Mouse (Mus musculus) neural tube, embryonic 14.5 days (tissue): ENCODE data around the gene C2cd5. TPM values are rescaled to one million over a fixed set of nuclear protein-coding genes. Genes with fewer than 3 reads are reported as not detected.

Experiments
- ATAC-seq: fragments of 200-750 bp; cut with Nextera tagmentation; 2 replicates; pipeline ENCODE4 v1.8.0; 2017; ENCODE audit warnings: low read depth, mild to moderate bottlenecking, moderate TSS enrichment, moderate library complexity
- H3K27ac ChIP-seq: fragments of 300-500 bp; sonication (generic); 2 replicates; pipeline ENCODE4 v1.5.1; 2014; ENCODE audit warnings: low read depth, mild to moderate bottlenecking, control low read depth, low read length, moderate library complexity, mixed read lengths
- H3K27me3 ChIP-seq: fragments of 300-500 bp; sonication (generic); 2 replicates; pipeline ENCODE4 v1.6.1; 2014; ENCODE audit warnings: low read length; ENCODE audit not compliant: control insufficient read depth, insufficient read depth
- H3K36me3 ChIP-seq: fragments of 300-500 bp; sonication (generic); 2 replicates; pipeline ENCODE4 v1.6.1; 2014; ENCODE audit warnings: low read length, mixed read lengths; ENCODE audit not compliant: control insufficient read depth, insufficient read depth
- H3K4me1 ChIP-seq: fragments of 300-500 bp; sonication (generic); 2 replicates; pipeline ENCODE4 v1.6.1; 2014; ENCODE audit warnings: low read length; ENCODE audit not compliant: control insufficient read depth, insufficient read depth
- H3K4me2 ChIP-seq: fragments of 300-500 bp; sonication (generic); 2 replicates; pipeline ENCODE4 v1.6.1; 2014; ENCODE audit warnings: mild to moderate bottlenecking, low read depth, low read length, control low read depth
- H3K4me3 ChIP-seq: fragments of 300-500 bp; sonication (generic); 2 replicates; pipeline ENCODE4 v1.5.1; 2014; ENCODE audit warnings: low read depth, low read length, control low read depth, mixed read lengths
- H3K9ac ChIP-seq: fragments of 300-500 bp; sonication (generic); replicated peaks from 2 replicates; pipeline ENCODE4 v1.6.1; 2014; ENCODE audit warnings: low read depth, mild to moderate bottlenecking, control low read depth, low read length, mixed read lengths
- H3K9me3 ChIP-seq: fragments of 300-500 bp; sonication (generic); 2 replicates; pipeline ENCODE4 v1.6.1; 2016; ENCODE audit warnings: low read length; ENCODE audit not compliant: control insufficient read depth
- WGBS: fragments of 180-500 bp; shearing (Covaris S2); extraction: QIAGEN DNeasy Blood & Tissue Kit; methylation state at CpG from one replicate; pipeline ENCODE4 v1.1.7; 2014; 5-methylcytosine and 5-hydroxymethylcytosine counted together
- polyA plus RNA-seq: library from polyadenylated mRNA; unstranded; fragments of >200 nt; fragmentation: Nextera tagmentation; extraction: Ambion mirVana; gene quantifications from 2 replicates; pipeline ENCODE4 v1.2.1, GENCODE M21; 2014

C2cd5 gene
- polyA plus RNA-seq, 1 experiment from 2014 or later = 60.7 TPM

DNA sequence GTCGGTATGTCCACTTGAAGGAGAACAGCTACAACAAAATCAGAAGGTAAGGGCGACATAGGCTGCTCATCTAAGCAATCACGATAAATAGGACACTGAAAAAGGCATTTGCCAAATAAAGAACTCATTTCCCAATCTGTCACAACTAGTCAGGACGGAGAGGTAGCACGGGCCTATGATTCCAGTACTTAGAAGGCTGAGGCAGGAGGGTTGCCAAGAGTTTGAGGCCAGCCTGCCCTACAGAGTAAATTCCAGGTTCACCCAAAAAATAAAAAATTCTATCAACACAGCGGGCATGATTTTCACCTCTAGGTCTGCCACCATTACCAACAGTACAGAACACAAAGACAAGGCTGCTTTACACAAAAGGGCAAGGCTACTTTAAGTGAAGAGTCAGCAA, 8.9 kb downstream of the C2cd5 start:
- Histone ChIP-seq H3K27ac (no peak overlapping the region), H3K9ac (no peak overlapping the region), H3K4me2 (no peak overlapping the region), H3K4me1 (no peaks in the 10 kb centered on the region), H3K4me3 (no peak overlapping the region), H3K36me3 (peaks cover 28% of the 10 kb centered on the region), H3K27me3 (no peaks in the 10 kb centered on the region), H3K9me3 (no peaks in the 10 kb centered on the region)
- 94% methylated on average over 6 of the region's 6 CpGs for WGBS
- ATAC-seq = no peak

DNA sequence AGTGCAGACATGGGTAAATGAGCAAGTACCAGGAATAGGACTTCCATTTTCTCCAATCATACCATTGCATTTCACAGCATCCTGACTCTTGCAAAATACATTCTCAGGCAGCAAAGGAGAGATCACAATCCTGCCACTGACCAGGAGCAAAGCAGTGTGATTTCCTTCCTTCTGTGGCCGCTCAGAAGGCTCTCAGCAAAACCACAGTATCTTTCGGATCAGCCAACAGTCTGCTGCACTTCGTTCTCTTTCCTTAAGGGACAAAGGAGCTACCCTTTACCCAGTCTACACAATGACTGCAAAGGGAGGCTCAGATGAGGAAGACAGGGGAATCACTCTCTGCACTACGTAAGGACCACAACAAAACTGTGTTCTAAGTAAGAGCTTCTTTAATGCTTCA, 12.6 kb downstream of the C2cd5 start:
- WGBS = 95% methylated on average over 4 of the region's 4 CpGs

DNA sequence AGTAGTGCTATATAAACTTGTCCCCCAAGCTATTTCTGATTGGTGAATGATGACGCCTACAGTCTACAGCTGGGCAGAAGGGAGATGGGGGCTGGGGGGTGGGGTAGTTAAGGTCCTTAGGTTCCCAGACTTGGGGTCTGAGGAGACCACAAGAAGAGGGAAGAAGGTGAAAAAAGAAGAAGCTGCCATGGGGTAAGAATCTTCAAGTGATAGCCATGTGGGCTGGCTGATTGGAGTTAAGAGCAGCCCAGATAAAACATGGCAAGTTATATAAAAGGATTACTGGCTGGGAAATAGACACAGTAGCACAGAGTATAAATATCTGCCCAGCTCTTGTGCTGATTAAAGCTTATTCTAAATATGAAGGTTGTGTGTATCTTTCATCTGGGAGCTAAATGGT, 14.0 kb downstream of the C2cd5 start:
- H3K4me1 ChIP-seq = no peaks in the 10 kb centered on the region
- no peak overlapping the region for H3K4me3 ChIP-seq
- 97% methylated on average over 1 of the region's 1 CpGs for WGBS
- H3K9me3 ChIP-seq = no peaks in the 10 kb centered on the region
- no peak overlapping the region for H3K27ac ChIP-seq
- peaks cover 53% of the 10 kb centered on the region for H3K36me3 ChIP-seq
- no peak overlapping the region for H3K9ac ChIP-seq
- H3K4me2 ChIP-seq = no peak overlapping the region
- no peaks in the 10 kb centered on the region for H3K27me3 ChIP-seq
- no peak for ATAC-seq

More for the DNA sequence above, 12.6 kb downstream of the C2cd5 start:
- H3K36me3 ChIP-seq = peaks cover 54% of the 10 kb centered on the region
- no peak overlapping the region for H3K4me3 ChIP-seq
- H3K9ac ChIP-seq = no peak overlapping the region
- no peak overlapping the region for H3K27ac ChIP-seq
- H3K4me1 ChIP-seq = no peaks in the 10 kb centered on the region
- no peaks in the 10 kb centered on the region for H3K9me3 ChIP-seq
- no peak for ATAC-seq
- H3K27me3 ChIP-seq = no peaks in the 10 kb centered on the region
- H3K4me2 ChIP-seq = no peak overlapping the region

DNA sequence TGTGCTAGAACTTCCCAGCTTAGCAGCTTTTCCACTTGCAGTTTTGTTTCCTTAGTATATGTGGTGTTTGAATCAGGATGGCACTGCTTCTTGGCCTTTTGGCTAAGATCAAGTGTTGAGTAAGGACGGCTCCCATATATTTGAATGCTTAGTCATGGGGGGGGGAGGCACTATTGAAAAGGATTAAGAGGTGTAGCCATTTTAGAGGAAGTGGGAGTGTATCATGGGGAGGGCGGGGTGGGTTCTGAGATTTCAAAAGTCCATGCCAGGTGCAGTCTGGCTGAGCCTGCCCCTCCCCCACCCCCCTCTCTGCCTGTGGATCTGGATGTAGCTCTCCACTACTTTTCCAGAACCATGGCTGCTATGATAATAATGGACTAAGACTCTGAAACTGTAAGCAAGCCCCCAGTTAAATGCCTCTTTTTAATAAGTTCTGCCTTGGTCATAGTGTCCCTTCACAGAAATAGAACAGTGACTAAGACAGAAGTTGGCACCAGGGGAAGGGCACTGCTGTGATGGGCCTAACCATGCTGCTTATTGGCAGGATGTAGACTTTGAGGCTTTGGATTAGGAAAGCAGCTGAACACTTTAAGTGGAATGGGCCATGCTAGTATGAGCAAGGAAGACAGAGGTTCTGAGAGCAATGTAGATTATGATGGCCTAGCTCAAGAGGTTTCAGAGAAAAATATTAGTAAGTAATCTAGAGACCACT, 15.5 kb downstream of the C2cd5 start:
- no peak overlapping the region for H3K27ac ChIP-seq
- H3K4me3 ChIP-seq = no peak overlapping the region
- no peaks in the 10 kb centered on the region for H3K9me3 ChIP-seq
- WGBS = 92% methylated on average over 2 of the region's 2 CpGs
- H3K27me3 ChIP-seq = no peaks in the 10 kb centered on the region
- H3K4me1 ChIP-seq = no peaks in the 10 kb centered on the region
- peaks cover 42% of the 10 kb centered on the region for H3K36me3 ChIP-seq
- no peak overlapping the region for H3K9ac ChIP-seq
- no peak overlapping the region for H3K4me2 ChIP-seq
- ATAC-seq = no peak

DNA sequence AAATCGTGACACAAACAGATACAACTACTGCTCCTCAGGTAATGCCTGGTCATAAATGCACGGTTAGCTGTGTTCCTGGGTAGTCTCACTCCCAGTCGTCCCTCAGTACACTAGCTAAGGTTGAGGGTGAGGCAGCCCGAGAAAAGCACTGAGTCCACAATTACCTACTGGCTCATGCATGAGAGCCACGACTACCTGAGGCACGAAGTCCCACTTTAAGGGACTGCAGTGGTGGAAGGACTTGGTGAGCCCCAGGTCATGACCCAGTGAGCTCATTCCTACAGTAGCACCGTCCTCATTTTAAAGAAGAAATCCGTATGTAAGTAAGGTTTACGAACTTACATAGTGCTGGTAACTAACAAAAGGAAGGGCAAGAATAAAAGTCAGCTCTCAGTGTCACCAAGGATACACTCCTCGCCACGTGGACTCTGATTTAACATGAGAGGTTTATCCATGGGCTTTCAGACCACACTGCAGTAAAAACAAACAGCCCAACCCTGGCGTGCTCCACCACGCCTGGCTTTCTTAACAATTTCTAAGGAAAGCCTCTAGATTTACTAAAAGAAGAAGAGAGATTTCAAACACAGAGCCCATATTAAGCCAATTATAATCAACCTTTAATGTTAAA, 18.3 kb downstream of the C2cd5 start:
- no peak overlapping the region for H3K4me2 ChIP-seq
- no peak overlapping the region for H3K9ac ChIP-seq
- no peak overlapping the region for H3K27ac ChIP-seq
- no peaks in the 10 kb centered on the region for H3K4me1 ChIP-seq
- no peak for ATAC-seq
- no peak overlapping the region for H3K4me3 ChIP-seq
- H3K9me3 ChIP-seq = no peaks in the 10 kb centered on the region
- WGBS = 85% methylated on average over 13 of the region's 13 CpGs
- peaks cover 56% of the 10 kb centered on the region for H3K36me3 ChIP-seq
- no peaks in the 10 kb centered on the region for H3K27me3 ChIP-seq

DNA sequence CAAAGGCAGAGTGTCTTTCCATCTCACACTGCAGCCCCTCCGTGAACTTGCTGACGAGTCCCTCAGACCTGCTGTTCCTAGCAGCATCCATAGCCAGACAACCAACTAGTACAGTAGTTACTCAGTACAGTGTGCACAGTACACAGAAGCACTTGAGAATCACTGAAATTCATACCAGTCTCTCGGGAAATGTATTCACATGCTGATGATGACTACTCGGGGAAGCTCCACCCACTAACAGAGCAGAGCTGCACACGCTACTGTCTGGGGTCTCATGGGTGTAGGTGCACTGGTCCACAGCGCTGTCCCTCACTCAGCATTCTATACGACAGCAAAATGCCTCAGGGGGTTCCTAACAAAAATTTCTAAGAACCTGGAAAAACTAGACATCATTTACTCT, 19.2 kb downstream of the C2cd5 start:
- Histone ChIP-seq H3K9ac (no peak overlapping the region), H3K4me2 (no peak overlapping the region), H3K4me3 (no peak overlapping the region), H3K9me3 (no peaks in the 10 kb centered on the region), H3K4me1 (no peaks in the 10 kb centered on the region), H3K36me3 (peaks cover 53% of the 10 kb centered on the region), H3K27me3 (no peaks in the 10 kb centered on the region), H3K27ac (no peak overlapping the region)
- ATAC-seq = no peak
- WGBS = 73% methylated on average over 7 of the region's 7 CpGs

DNA sequence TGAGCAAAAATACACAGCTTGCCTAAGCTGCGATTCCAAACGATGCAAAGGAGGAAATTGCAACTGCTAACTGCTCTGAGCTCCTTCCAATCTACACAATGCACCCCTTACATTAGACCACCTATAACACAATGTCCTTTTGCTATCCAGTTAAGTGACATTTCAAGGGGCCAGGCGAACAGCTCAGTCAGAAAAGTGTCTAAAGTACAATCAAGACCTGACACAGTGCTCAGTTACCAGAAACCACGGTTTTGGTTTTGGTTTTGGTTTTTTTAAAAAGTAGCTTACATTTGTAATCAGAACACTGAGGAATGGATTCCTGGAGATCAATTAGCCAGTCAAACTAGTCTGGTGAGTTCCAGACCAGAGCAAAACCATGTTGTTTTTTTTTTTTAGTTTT, 20.8 kb downstream of the C2cd5 start:
- H3K4me2 ChIP-seq = no peak overlapping the region
- 90% methylated on average over 4 of the region's 4 CpGs for WGBS
- no peak overlapping the region for H3K27ac ChIP-seq
- no peaks in the 10 kb centered on the region for H3K27me3 ChIP-seq
- no peak overlapping the region for H3K9ac ChIP-seq
- ATAC-seq = no peak
- H3K4me1 ChIP-seq = no peaks in the 10 kb centered on the region
- H3K36me3 ChIP-seq = peaks cover 49% of the 10 kb centered on the region
- no peaks in the 10 kb centered on the region for H3K9me3 ChIP-seq
- H3K4me3 ChIP-seq = no peak overlapping the region

DNA sequence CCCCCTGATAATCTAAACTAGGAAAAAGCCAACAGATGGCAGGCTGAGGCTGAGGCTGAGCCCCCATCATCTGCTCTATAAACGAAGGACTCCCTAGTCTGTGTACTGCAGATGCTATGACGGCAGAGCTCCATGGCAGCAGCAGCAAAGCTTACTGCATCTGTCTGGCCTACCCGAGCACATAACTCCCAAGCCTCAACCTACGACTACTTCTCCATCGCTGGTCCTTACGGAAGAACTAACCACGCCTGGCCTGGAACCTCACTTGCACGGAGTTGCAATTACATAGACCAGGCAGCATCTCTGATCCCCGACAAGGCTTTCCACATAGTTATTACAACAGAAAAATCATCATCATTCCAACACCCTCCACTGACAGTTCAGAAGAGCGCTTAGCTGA, 23.5 kb downstream of the C2cd5 start:
- Histone ChIP-seq H3K27me3 (no peaks in the 10 kb centered on the region), H3K36me3 (peaks cover 45% of the 10 kb centered on the region), H3K9ac (no peak overlapping the region), H3K4me3 (no peak overlapping the region), H3K4me1 (no peaks in the 10 kb centered on the region), H3K4me2 (no peak overlapping the region), H3K9me3 (no peaks in the 10 kb centered on the region), H3K27ac (no peak overlapping the region)
- no peak for ATAC-seq
- WGBS = 89% methylated on average over 10 of the region's 10 CpGs

DNA sequence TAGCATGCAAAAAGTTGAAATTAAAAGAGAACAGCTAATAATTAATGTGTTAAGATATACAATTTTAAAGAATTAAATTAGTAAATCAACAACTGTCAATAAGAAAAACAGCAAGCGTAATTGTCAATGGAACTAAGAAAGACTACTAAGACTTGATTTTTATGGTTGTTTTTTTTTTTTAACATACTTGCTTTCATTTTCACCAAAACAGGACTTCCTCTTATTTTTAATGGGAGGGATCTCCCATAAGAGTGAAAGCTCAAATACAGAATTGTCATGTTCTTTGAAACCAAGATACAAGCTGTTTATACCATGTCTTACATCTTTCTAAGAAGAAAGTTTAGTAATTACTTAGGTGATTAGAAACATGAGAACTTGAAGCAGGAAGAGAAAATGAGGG, 26.0 kb downstream of the C2cd5 start:
- H3K9me3 ChIP-seq = no peaks in the 10 kb centered on the region
- ATAC-seq = no peak
- H3K4me3 ChIP-seq = no peak overlapping the region
- 96% methylated on average over 1 of the region's 1 CpGs for WGBS
- H3K9ac ChIP-seq = no peak overlapping the region
- H3K27me3 ChIP-seq = no peaks in the 10 kb centered on the region
- no peaks in the 10 kb centered on the region for H3K4me1 ChIP-seq
- peaks cover 44% of the 10 kb centered on the region for H3K36me3 ChIP-seq
- no peak overlapping the region for H3K27ac ChIP-seq
- H3K4me2 ChIP-seq = no peak overlapping the region
